21 mouse cellular contexts compared by ENCODE assay signal in genomic region chr17:10496066-10496465, GRCm38 (mm10).
A peak's percentile ranks its signal among the peaks of the same experiment; 100 is the strongest.
DNase-seq lines count a peak whose midpoint lies in the region; ATAC-seq and TF ChIP-seq lines count a peak whose summit lies in the region.
"Had no signal": no experiment of that assay in that cellular context is flagged by ENCODE, and none has a peak within 500 bp of the region (broad histone marks: within the 10 kb centered on the region; RNA-seq: fewer than 3 reads in every experiment).

No protein-coding gene starts in this region.

- 89% methylated on average over 8 of the region's 8 CpGs for WGBS in heart, postnatal 0 days
- WGBS in lung, postnatal 0 days, result 55% methylated on average over 8 of the region's 8 CpGs

- no peak for ATAC-seq in heart, postnatal 0 days (ENCODE audit: insufficient read depth, low read depth)
- ATAC-seq in lung, postnatal 0 days, result no peak
- ATAC-seq: CD4-positive, CD25-positive, alpha-beta regulatory T cell, adult 4 months; forebrain, embryonic 15.5 days; intestine, embryonic 16.5 days had no signal

- no peak for DNase-seq in heart, postnatal 0 days (ENCODE audit: low spot score)
- no peak for DNase-seq in heart, adult 9 months (ENCODE audit: low spot score in 2 of 2)
- DNase-seq in lung, postnatal 0 days (ENCODE audit: low spot score), result peak; percentile 26
- DNase-seq in lung, postnatal 4 days, result no peak
- peak; percentile 56 for DNase-seq in adipocyte (ENCODE audit: low spot score)
- DNase-seq in embryo, embryonic 10.5 days (ENCODE audit: low spot score), result no peak
- DNase-seq: cerebellum, adult 11 months; cerebellum, postnatal 25 days; right cerebral cortex, postnatal 25 days; thymus, postnatal 25 days had no signal

- H3K4me2 ChIP-seq in heart, postnatal 0 days (ENCODE audit: low read depth, low read length), result no peak overlapping the region
- no peak overlapping the region for H3K4me2 ChIP-seq in lung, postnatal 0 days (replicated peaks; ENCODE audit: low read depth, low read length)
- H3K4me2 ChIP-seq: embryonic facial prominence, embryonic 12.5 days; forebrain, embryonic 15.5 days; hindbrain, embryonic 15.5 days; kidney, embryonic 15.5 days; limb, embryonic 13.5 days; lung, embryonic 15.5 days; midbrain, embryonic 11.5 days had no signal

- H3K36me3 ChIP-seq in heart, postnatal 0 days (replicated peaks; ENCODE audit: control insufficient read depth, insufficient read depth, low read length), result no peaks in the 10 kb centered on the region
- H3K36me3 ChIP-seq in lung, postnatal 0 days (ENCODE audit: insufficient read depth, low read length), result no peaks in the 10 kb centered on the region
- H3K36me3 ChIP-seq: embryonic facial prominence, embryonic 12.5 days; forebrain, embryonic 15.5 days; hindbrain, embryonic 15.5 days; kidney, embryonic 15.5 days; limb, embryonic 13.5 days; lung, embryonic 15.5 days had no signal

- peaks cover 49% of the 10 kb centered on the region for H3K4me1 ChIP-seq in heart, postnatal 0 days (ENCODE audit: control insufficient read depth, insufficient read depth)
- H3K4me1 ChIP-seq in lung, postnatal 0 days (ENCODE audit: insufficient read depth, low read depth, low read length), result peaks cover 3% of the 10 kb centered on the region; the same call in 1 of the 2 replicates
- peaks cover 4% of the 10 kb centered on the region for H3K4me1 ChIP-seq in cortical plate, adult 2 months (ENCODE audit: control insufficient read depth, insufficient read depth, low read length)
- H3K4me1 ChIP-seq: embryonic facial prominence, embryonic 12.5 days had no signal

- no peak for TF ChIP-seq CTCF in heart, postnatal 0 days (IDR thresholded peaks at IDR 0.05; ENCODE audit: low read depth)
- TF ChIP-seq CTCF in lung, postnatal 0 days (IDR thresholded peaks at IDR 0.05), result no peak
- no peak for TF ChIP-seq CTCF in cortical plate, adult 2 months (IDR thresholded peaks at IDR 0.05; ENCODE audit: extremely low read depth, insufficient read depth, low read length)

- no peaks in the 10 kb centered on the region for H3K27me3 ChIP-seq in heart, postnatal 0 days (ENCODE audit: control insufficient read depth, insufficient read depth, low read length)
- no peaks in the 10 kb centered on the region for H3K27me3 ChIP-seq in lung, postnatal 0 days (replicated peaks; ENCODE audit: insufficient read depth, low read length)
- H3K27me3 ChIP-seq: embryonic facial prominence, embryonic 12.5 days; forebrain, embryonic 15.5 days; hindbrain, embryonic 15.5 days; lung, embryonic 15.5 days had no signal

- H3K4me3 ChIP-seq in heart, postnatal 0 days (ENCODE audit: low read depth, low read length), result no peak overlapping the region
- no peak overlapping the region for H3K4me3 ChIP-seq in lung, postnatal 0 days (ENCODE audit: low read depth, low read length)
- H3K4me3 ChIP-seq in cortical plate, adult 2 months (ENCODE audit: insufficient read depth, low read length), result no peak overlapping the region; the same call in 1 of the 2 replicates
- H3K4me3 ChIP-seq: embryonic facial prominence, embryonic 12.5 days; forebrain, embryonic 15.5 days; hindbrain, embryonic 15.5 days; kidney, embryonic 15.5 days; limb, embryonic 13.5 days; lung, embryonic 15.5 days had no signal

- no peak for TF ChIP-seq EP300 in heart, postnatal 0 days (IDR thresholded peaks at IDR 0.05; ENCODE audit: low read depth)
- no peak for TF ChIP-seq EP300 in lung, postnatal 0 days (IDR thresholded peaks at IDR 0.05)

- peak overlapping the region; percentile 39 for H3K27ac ChIP-seq in heart, postnatal 0 days (ENCODE audit: low read depth)
- H3K27ac ChIP-seq in lung, postnatal 0 days (ENCODE audit: low read length), result no peak overlapping the region
- H3K27ac ChIP-seq in cortical plate, adult 2 months (ENCODE audit: insufficient read depth, low read length), result peak overlapping the region; percentile 48
- H3K27ac ChIP-seq: embryonic facial prominence, embryonic 12.5 days; forebrain, embryonic 15.5 days; hindbrain, embryonic 15.5 days; kidney, embryonic 15.5 days; limb, embryonic 13.5 days; lung, embryonic 15.5 days; stomach, postnatal 0 days had no signal

- H3K9me3 ChIP-seq in heart, postnatal 0 days (replicated peaks; ENCODE audit: control insufficient read depth, low read length), result no peaks in the 10 kb centered on the region
- H3K9me3 ChIP-seq in lung, postnatal 0 days (ENCODE audit: low read length), result no peaks in the 10 kb centered on the region
- H3K9me3 ChIP-seq: embryonic facial prominence, embryonic 12.5 days; forebrain, embryonic 15.5 days; hindbrain, embryonic 15.5 days; kidney, embryonic 15.5 days; limb, embryonic 13.5 days; lung, embryonic 15.5 days had no signal

- no peak for TF ChIP-seq POLR2A in cortical plate, adult 2 months (IDR thresholded peaks at IDR 0.05; ENCODE audit: extremely low read depth, insufficient read depth, low read length)

- H3K9ac ChIP-seq in heart, postnatal 0 days (replicated peaks; ENCODE audit: low read depth, low read length), result no peak overlapping the region
- no peak overlapping the region for H3K9ac ChIP-seq in lung, postnatal 0 days (replicated peaks; ENCODE audit: low read depth)
- H3K9ac ChIP-seq: embryonic facial prominence, embryonic 12.5 days; forebrain, embryonic 15.5 days; hindbrain, embryonic 15.5 days; kidney, embryonic 15.5 days; limb, embryonic 13.5 days; lung, embryonic 15.5 days had no signal

Comparison
In these comparisons a context has a peak if more than half of its experiments do, and no peak if none do; other contexts are left out.
1. DNase-seq: peak in lung, postnatal 0 days (single experiment) and adipocyte (single experiment); none in heart, postnatal 0 days (single experiment), heart, adult 9 months (0 of 2), lung, postnatal 4 days (0 of 2) and embryo, embryonic 10.5 days (single experiment).